Comparison of ENCODE assay signal across 8 mouse cellular contexts in the genomic region with DNA sequence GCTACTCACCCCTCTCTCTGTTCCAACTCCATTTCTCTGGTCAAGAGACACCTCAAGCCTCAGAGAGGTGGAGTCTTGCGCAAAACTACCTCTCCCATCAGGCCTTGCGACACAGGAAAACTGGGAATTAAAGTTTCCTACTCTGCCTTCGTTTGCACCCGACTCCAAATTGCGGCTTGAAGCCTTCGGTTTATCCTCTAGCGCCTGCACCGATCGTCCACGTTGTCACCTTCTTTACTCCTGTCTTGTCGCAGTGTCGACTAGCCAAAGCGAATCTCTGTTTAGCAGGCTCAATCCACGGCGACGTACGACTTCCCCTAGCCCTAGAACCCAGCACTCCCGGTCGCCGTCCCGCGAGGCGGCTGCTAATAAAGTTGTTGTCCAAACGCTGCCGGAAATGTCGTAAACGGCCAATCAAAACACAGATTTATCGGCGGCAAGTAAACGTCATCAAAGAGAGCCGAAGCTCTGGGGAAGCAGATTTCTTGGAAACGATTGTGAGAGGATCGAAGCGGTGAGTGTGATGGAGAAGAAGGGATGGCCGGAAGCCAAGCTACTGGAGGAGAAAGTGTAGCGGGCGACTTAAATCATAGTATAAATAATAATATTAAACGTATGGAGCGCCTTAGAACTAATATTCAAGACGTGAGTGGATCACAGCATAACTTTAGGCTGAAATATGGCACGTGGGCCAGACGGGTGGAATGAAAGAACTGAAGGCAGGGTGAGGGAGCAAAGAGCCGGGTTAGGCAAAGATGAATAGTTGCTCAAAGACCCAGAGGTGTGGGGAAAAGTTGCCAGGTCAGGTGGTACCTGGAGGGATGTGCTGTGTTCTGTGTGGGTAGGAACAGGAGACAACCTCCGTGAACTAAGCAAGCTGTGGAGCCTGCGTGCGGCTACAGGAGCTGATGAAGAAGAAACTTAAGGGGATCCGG. TPM values are rescaled to one million over a fixed set of nuclear protein-coding genes. Genes with fewer than 3 reads are reported as not detected.
DNase-seq lines count a peak whose midpoint lies in the region; ATAC-seq and TF ChIP-seq lines count a peak whose summit lies in the region.

A gene (minus strand): TSS at position 387 of the 935 bp plus-strand sequence.
A gene (plus strand): TSS at position 443 of the 935 bp plus-strand sequence.

- peak; percentile 76 for ATAC-seq in activated CD4-positive, CD25-positive, alpha-beta regulatory T cell, adult 4 months
- peak; percentile 94 for ATAC-seq in megakaryocyte progenitor cell, adult 5-6 weeks (replicated peaks; ENCODE audit: poor library complexity)

- H3K4me1 ChIP-seq in cortical plate, adult 2 months (ENCODE audit: control insufficient read depth, insufficient read depth, low read length) = peaks cover 3% of the 10 kb centered on the region

- DNase-seq in gastrocnemius, adult 8-10 months (ENCODE audit: low spot score in 2 of 2) = peak; percentile 80 to 85
- peak; percentile 96 for DNase-seq in induced T-regulatory cell, adult 2 months (ENCODE audit: low read depth)
- peak; percentile 86 to 94 for DNase-seq in left cerebral cortex, adult 9 months (ENCODE audit: low spot score in 2 of 2)
- DNase-seq in right cerebral cortex, postnatal 14 days = peak; percentile 84
- peak; percentile 93 to 95 for DNase-seq in urinary bladder, postnatal 36 days (ENCODE audit: low spot score in 2 of 2)

- H3K27ac ChIP-seq in cortical plate, adult 2 months (ENCODE audit: insufficient read depth, low read length) = peak within 1 kb of the TSS; percentile 67

- TF ChIP-seq CTCF in cortical plate, adult 2 months (IDR thresholded peaks at IDR 0.05; ENCODE audit: extremely low read depth, insufficient read depth, low read length) = no peak

- peak; percentile 42; the same call in 1 of the 2 replicates for TF ChIP-seq POLR2A in cortical plate, adult 2 months (IDR thresholded peaks at IDR 0.05; ENCODE audit: extremely low read depth, insufficient read depth, low read length)

- H3K4me3 ChIP-seq in cortical plate, adult 2 months (ENCODE audit: insufficient read depth, low read length) = peak within 1 kb of the TSS; percentile 81

RNA-seq across cellular contexts. Expression of the first gene that starts in this region (rescaled TPM):
- polyA plus RNA-seq in activated CD4-positive, CD25-positive, alpha-beta regulatory T cell, adult 4 months (2017; shearing (Covaris generic)) = 10 to 100 TPM; 16.9 to 21.4 TPM
- polyA plus RNA-seq in cortical plate, adult 2 months (2012; rRNA removed) = 38.5 and 39.3 TPM in 2 replicates
- 10 to 100 TPM; 10.9 to 13.9 (median 13.3) TPM for total RNA-seq in gastrocnemius, adult 8-10 months (2022)
- 16.8 and 31.8 TPM in 2 replicates for total RNA-seq in megakaryocyte progenitor cell, adult 5-6 weeks (2015)
- total RNA-seq in megakaryocyte progenitor cell, adult 5-6 weeks (2017) = 34.4 and 44.2 TPM in 2 replicates

RNA-seq across cellular contexts. Expression of the second gene that starts in this region (rescaled TPM):
- polyA plus RNA-seq in activated CD4-positive, CD25-positive, alpha-beta regulatory T cell, adult 4 months (2017; shearing (Covaris generic)) = 10 to 100 TPM; 78.4 to 96.2 TPM
- polyA plus RNA-seq in cortical plate, adult 2 months (2012; rRNA removed) = 65.3 and 75.1 TPM in 2 replicates
- 10 to 100 TPM; 17.5 to 24.7 (median 20.8) TPM for total RNA-seq in gastrocnemius, adult 8-10 months (2022)
- total RNA-seq in megakaryocyte progenitor cell, adult 5-6 weeks (2015) = 33.0 and 37.3 TPM in 2 replicates
- 113 and 130 TPM in 2 replicates for total RNA-seq in megakaryocyte progenitor cell, adult 5-6 weeks (2017)

Comparison
In these comparisons a context has a peak if more than half of its experiments do, and no peak if none do; other contexts are left out.
1. Peak in every context shown above with its lines: DNase-seq, ATAC-seq, H3K4me3 ChIP-seq and H3K27ac ChIP-seq.